Mouse (Mus musculus): ENCODE measurements at regions not wholly inside any gene's neighbourhood (a gene's known extent, or its start where the extent isn't known, plus 50 kb on each side); places are given as distances from the start of the nearest gene placed in this dataset.

DNA sequence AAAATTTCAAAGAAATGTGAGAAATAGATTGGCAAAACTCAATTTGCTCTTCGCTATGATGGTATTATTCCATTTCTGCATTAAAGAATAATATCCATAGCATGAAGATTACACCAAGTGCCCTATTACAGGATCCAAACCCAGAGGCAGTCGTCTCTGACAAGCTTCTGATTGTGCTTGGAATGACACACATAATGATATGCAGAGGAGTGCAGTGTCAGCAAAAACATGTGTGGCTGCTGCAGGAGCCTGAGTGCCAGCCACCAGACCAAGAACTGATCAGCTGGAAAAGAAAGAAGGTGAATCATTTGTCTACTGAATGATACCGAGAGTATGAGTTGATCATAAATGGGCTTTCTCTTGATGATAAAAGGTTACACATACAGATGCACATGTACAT, 137.3 kb downstream of the Il15 start:
- Histone ChIP-seq H3K9ac (ENCODE audit: low read depth, low read length) (no peak overlapping the region), H3K27ac (ENCODE audit: low read depth, low read length) (no peak overlapping the region), H3K27me3 (replicated peaks; ENCODE audit: control insufficient read depth, insufficient read depth, low read length) (no peaks in the 10 kb centered on the region), H3K36me3 (ENCODE audit: control insufficient read depth, insufficient read depth) (no peaks in the 10 kb centered on the region), H3K9me3 (ENCODE audit: control insufficient read depth) (no peaks in the 10 kb centered on the region), H3K4me1 (replicated peaks; ENCODE audit: control insufficient read depth, insufficient read depth, low read length) (no peaks in the 10 kb centered on the region), H3K4me2 (replicated peaks; ENCODE audit: low read depth) (no peak overlapping the region), H3K4me3 (ENCODE audit: low read depth, low read length) (no peak overlapping the region)
- TF ChIP-seq CTCF (IDR thresholded peaks at IDR 0.05; ENCODE audit: low read depth) = no peak
- 84% methylated on average over 3 of the region's 3 CpGs for WGBS
- no peak for ATAC-seq

DNA sequence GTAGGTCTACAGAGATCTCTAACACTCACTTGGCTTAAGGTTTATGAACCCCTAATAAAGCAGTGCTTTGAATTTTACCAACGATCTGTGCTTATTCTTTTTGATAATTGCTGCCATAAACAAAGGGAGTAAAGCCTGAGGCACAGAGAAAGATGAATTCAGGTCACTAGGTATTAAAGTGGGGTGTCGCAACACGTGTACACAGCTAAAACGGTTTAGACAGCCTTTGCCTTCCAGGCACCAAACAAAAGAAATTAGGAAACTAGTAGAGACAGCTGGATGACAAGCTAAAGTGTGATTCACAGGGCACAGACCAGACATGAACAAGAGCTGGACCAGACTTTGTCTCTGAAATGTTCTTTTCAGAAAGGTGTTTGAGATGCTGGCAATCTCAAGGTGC, 140.8 kb downstream of the Il15 start:
- 43% methylated on average over 4 of the region's 4 CpGs for WGBS
- Histone ChIP-seq H3K4me1 (replicated peaks; ENCODE audit: control insufficient read depth, insufficient read depth, low read length) (no peaks in the 10 kb centered on the region), H3K9ac (ENCODE audit: low read depth, low read length) (no peak overlapping the region), H3K9me3 (ENCODE audit: control insufficient read depth) (no peaks in the 10 kb centered on the region), H3K36me3 (ENCODE audit: control insufficient read depth, insufficient read depth) (no peaks in the 10 kb centered on the region), H3K4me3 (ENCODE audit: low read depth, low read length) (no peak overlapping the region), H3K27ac (ENCODE audit: low read depth, low read length) (no peak overlapping the region), H3K27me3 (replicated peaks; ENCODE audit: control insufficient read depth, insufficient read depth, low read length) (no peaks in the 10 kb centered on the region), H3K4me2 (replicated peaks; ENCODE audit: low read depth) (no peak overlapping the region)
- no peak for ATAC-seq
- TF ChIP-seq CTCF (IDR thresholded peaks at IDR 0.05; ENCODE audit: low read depth) = no peak

DNA sequence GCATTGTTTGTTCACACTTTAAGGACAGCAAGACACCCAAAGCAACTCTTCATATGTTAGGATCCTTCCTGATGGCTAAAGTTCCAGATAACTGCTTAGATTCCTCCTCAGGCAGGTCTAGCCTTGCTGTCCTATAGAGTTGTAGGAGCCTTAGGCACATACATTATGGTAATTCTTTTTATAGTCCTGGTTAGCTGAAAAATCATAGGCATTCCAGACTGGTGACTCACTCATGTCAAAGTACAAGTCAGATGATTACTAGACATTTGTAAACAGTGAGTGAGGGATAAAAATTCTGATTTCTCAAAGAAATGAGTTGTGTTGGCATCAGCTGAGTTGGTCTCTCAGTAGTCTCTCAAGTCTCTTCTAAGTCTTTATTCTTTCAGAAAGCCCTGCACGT, 142.4 kb downstream of the Il15 start:
- WGBS = 85% methylated on average over 1 of the region's 1 CpGs
- no peak for TF ChIP-seq CTCF (IDR thresholded peaks at IDR 0.05; ENCODE audit: low read depth)

DNA sequence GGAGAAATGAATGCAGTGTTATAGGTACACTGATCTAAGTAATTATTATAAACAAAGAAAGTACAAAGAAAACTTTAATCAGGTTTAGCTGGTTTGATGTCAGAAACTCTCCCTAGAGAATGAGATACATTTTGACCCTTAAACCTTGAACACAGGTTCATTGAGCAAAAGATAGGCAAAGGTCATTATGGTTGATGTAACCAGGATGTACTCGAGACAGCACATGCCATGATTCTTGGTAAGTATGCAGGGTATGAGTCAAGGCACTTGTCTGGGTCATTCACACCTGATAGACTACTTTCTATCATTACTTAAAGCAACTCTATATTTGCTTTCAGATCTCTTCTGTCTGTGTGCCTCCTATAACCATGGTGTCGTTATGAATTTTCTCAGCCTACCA, 147.2 kb downstream of the Il15 start:
- no peak overlapping the region for H3K4me2 ChIP-seq (replicated peaks; ENCODE audit: low read depth)
- H3K9ac ChIP-seq (ENCODE audit: low read depth, low read length) = no peak overlapping the region
- TF ChIP-seq CTCF (IDR thresholded peaks at IDR 0.05; ENCODE audit: low read depth) = no peak
- ATAC-seq = peak; percentile 72
- H3K27me3 ChIP-seq (replicated peaks; ENCODE audit: control insufficient read depth, insufficient read depth, low read length) = no peaks in the 10 kb centered on the region
- H3K4me3 ChIP-seq (ENCODE audit: low read depth, low read length) = no peak overlapping the region
- whole genome bisulfite sequencing = 47% methylated on average over 2 of the region's 2 CpGs
- no peaks in the 10 kb centered on the region for H3K4me1 ChIP-seq (replicated peaks; ENCODE audit: control insufficient read depth, insufficient read depth, low read length)
- H3K27ac ChIP-seq (ENCODE audit: low read depth, low read length) = no peak overlapping the region
- H3K9me3 ChIP-seq (ENCODE audit: control insufficient read depth) = no peaks in the 10 kb centered on the region
- no peaks in the 10 kb centered on the region for H3K36me3 ChIP-seq (ENCODE audit: control insufficient read depth, insufficient read depth)

More for the DNA sequence above, 142.4 kb downstream of the Il15 start:
- Histone ChIP-seq H3K27me3 (replicated peaks; ENCODE audit: control insufficient read depth, insufficient read depth, low read length) (no peaks in the 10 kb centered on the region), H3K4me3 (ENCODE audit: low read depth, low read length) (no peak overlapping the region), H3K4me2 (replicated peaks; ENCODE audit: low read depth) (no peak overlapping the region), H3K4me1 (replicated peaks; ENCODE audit: control insufficient read depth, insufficient read depth, low read length) (no peaks in the 10 kb centered on the region), H3K9me3 (ENCODE audit: control insufficient read depth) (no peaks in the 10 kb centered on the region), H3K27ac (ENCODE audit: low read depth, low read length) (no peak overlapping the region), H3K36me3 (ENCODE audit: control insufficient read depth, insufficient read depth) (no peaks in the 10 kb centered on the region), H3K9ac (ENCODE audit: low read depth, low read length) (no peak overlapping the region)
- ATAC-seq = peak; percentile 82

DNA sequence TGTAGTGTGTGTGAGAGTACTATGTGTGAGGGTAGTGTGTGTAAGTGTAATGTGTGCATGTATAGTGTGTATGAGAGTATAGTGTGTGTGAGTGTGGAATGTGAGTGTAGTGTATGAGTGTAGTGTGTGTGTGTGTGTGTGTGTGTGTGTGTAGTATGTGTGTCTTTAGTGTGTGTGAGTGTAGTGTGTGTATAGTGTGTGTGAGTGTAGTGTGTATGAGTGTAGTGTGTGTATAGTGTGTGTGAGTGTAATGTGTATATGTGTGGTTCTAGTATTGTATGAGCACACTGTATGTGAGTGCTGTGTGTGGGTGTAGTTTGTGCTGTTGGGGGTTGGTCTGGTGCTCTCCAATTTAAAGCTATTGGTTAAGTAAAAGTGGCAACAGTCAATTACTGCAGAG, 150.6 kb downstream of the Il15 start:
- H3K36me3 ChIP-seq (ENCODE audit: control insufficient read depth, insufficient read depth) = no peaks in the 10 kb centered on the region
- H3K4me3 ChIP-seq (ENCODE audit: low read depth, low read length) = no peak overlapping the region
- H3K4me1 ChIP-seq (replicated peaks; ENCODE audit: control insufficient read depth, insufficient read depth, low read length) = no peaks in the 10 kb centered on the region
- H3K9ac ChIP-seq (ENCODE audit: low read depth, low read length) = no peak overlapping the region
- no peak overlapping the region for H3K27ac ChIP-seq (ENCODE audit: low read depth, low read length)
- no peak for ATAC-seq
- H3K4me2 ChIP-seq (replicated peaks; ENCODE audit: low read depth) = no peak overlapping the region
- no peaks in the 10 kb centered on the region for H3K9me3 ChIP-seq (ENCODE audit: control insufficient read depth)
- no peaks in the 10 kb centered on the region for H3K27me3 ChIP-seq (replicated peaks; ENCODE audit: control insufficient read depth, insufficient read depth, low read length)
- TF ChIP-seq CTCF (IDR thresholded peaks at IDR 0.05; ENCODE audit: low read depth) = no peak

DNA sequence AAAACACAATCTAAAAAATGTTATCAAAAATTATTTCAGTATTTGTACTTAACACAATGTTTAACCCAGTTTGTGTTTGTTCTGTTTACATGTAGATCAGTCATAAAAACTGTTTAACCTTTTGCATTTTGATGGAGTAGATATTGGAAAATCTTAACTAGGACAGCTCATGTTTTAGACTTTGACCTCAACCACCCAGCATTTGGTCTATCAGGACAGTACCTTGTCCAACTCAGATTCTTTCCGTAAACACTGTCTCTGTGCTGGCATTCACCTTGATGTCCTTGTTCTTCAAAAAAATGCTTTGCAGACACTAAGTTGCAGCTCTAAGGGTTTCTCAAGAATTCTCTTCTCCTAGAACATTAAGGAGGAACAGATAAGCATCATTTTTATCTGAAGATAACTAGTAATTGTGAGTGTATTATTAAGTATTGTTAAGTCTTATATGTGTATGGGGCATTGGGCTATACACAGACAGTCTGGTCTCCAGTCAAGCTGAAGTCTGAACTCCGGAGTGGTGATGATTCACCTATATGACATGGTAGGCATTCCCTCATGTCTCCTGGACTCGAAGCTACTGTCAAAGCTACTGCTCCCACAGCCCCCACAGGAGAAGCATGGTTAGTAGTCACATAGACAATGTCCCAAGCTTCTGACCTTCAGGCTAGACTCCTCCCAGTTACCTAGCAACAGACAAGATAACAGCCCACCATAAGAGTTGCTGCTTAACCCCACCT, 153.0 kb downstream of the Il15 start:
- Histone ChIP-seq H3K9ac (ENCODE audit: low read depth, low read length) (no peak overlapping the region), H3K9me3 (ENCODE audit: control insufficient read depth) (no peaks in the 10 kb centered on the region), H3K4me2 (replicated peaks; ENCODE audit: low read depth) (no peak overlapping the region), H3K4me1 (replicated peaks; ENCODE audit: control insufficient read depth, insufficient read depth, low read length) (no peaks in the 10 kb centered on the region), H3K27ac (ENCODE audit: low read depth, low read length) (no peak overlapping the region), H3K36me3 (ENCODE audit: control insufficient read depth, insufficient read depth) (no peaks in the 10 kb centered on the region), H3K27me3 (replicated peaks; ENCODE audit: control insufficient read depth, insufficient read depth, low read length) (no peaks in the 10 kb centered on the region), H3K4me3 (ENCODE audit: low read depth, low read length) (no peak overlapping the region)
- WGBS = 87% methylated on average over 3 of the region's 3 CpGs
- TF ChIP-seq CTCF (IDR thresholded peaks at IDR 0.05; ENCODE audit: low read depth) = no peak
- ATAC-seq = no peak

DNA sequence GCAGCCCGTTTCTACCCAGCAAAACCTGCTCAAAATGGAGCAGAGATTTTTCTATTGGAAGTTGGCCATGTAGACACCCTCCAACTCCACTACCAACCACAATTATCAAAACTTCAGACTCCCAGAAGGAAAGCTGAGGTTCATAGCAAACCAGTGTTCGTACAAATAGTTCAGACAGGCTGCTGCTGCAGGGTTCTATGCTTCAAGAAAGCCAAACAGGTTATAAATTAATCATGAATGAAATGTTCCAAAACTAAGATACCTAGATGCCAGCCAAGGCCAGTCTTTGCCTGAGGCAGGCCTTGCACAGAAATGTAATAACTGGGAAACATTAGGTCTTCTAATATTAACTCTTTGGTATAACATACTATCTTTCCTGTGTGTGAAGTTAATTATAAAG, 158.9 kb downstream of the Il15 start:
- Histone ChIP-seq H3K4me2 (replicated peaks; ENCODE audit: low read depth) (no peak overlapping the region), H3K9me3 (ENCODE audit: control insufficient read depth) (no peaks in the 10 kb centered on the region), H3K36me3 (ENCODE audit: control insufficient read depth, insufficient read depth) (no peaks in the 10 kb centered on the region), H3K27ac (ENCODE audit: low read depth, low read length) (no peak overlapping the region), H3K4me3 (ENCODE audit: low read depth, low read length) (no peak overlapping the region), H3K9ac (ENCODE audit: low read depth, low read length) (no peak overlapping the region), H3K27me3 (replicated peaks; ENCODE audit: control insufficient read depth, insufficient read depth, low read length) (no peaks in the 10 kb centered on the region), H3K4me1 (replicated peaks; ENCODE audit: control insufficient read depth, insufficient read depth, low read length) (no peaks in the 10 kb centered on the region)
- no peak for ATAC-seq
- 75% methylated on average over 2 of the region's 2 CpGs for WGBS
- TF ChIP-seq CTCF (IDR thresholded peaks at IDR 0.05; ENCODE audit: low read depth) = no peak

Measured in intestine, postnatal 0 days (tissue).